Mouse (Mus musculus): ENCODE measurements around the gene Clrn1.
"Not testable (repeated sequence)": the region's sequence is repeated elsewhere in the genome, so short reads cannot be mapped to it uniquely, and the experiment has no call there.

The Clrn1 gene

DNA sequence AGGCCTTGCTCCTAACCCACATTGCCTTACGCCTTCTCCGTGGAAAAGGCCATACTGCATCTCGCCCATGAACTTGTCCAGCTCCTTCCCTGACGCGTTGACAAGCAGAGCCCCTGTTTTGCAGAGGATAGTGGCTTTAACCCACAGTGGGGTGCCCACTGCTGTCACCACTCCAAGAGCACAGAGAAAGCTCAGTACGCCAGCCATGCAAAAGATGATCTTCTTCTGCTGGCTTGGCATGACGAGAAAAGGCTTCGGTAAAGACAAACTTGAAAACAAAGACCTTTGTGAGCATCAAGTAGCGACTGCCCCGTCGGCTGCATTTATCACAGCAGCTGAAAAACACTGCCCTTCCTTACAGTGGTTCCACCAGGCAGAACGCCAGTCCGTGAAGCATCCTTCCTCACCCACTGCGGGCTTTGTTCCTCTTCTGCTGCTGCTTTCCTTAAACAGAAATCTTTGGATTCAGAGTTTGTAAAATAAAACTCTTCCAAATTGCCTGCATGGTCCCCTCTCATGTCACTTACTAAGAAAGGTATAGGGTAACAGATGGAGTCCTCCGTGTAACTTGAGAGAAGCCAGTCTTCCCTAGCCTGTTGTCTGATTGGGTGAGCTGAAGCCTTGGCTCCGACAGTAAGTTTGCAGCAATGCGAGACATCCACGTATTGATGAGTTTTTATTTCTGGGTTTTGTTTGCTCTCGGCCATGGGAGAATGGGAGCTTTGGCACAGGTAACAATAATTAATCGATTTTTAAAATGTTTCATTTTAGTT, at the start of gene Clrn1:
TSS of gene Clrn1 (minus strand) at position 540 of the 773 bp plus-strand sequence.
- DNase-seq: no peak

- no peak for DNase-seq
Measured at GRCm38 (mm10) chr3:58924027-58924426, 38.9 kb upstream of the Clrn1 start.

DNA sequence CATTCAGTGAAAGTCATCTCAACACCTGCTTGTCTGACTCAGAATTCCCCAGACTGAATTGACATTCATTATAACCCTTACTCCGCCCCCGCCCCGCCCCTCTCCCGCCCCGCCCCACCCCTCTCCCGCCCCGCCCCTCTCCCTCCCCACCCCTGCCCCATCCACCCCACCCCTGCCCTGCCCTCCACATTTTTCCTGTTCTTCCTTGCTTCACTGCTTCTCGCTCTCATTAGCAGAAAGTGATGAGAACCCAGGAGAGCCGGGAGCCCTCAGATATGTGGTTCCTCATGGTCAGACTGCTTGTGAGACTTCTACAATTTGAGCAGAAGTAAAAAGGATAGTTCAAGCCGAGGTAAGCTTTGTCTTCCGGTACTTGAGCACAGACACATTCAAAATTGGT, 38.0 kb upstream of the Clrn1 start:
- no peak for DNase-seq

- no peak for DNase-seq
Measured at GRCm38 (mm10) chr3:58922636-58923035, 37.5 kb upstream of the Clrn1 start.

- DNase-seq: no peak
Measured at GRCm38 (mm10) chr3:58921316-58921715, 36.2 kb upstream of the Clrn1 start.

DNA sequence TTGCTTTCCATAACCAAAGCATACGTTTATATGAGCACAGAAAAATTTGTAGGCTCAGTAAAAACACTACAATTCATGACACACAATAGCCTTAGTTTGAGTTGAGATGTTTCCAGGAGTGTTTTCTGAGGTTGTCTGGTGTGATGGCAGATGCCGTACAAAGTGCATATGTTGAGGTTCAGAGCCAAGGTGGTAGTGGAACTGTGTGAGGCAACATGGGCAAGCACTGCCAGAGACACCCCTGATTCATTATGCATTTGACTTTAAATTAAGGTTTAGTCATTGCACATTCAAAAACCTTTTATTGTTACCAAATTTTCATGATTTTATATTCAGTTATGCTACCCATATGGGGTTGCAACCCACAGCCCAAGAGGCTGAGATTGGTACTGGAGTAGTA, 19.5 kb upstream of the Clrn1 start:
- DNase-seq: no peak

GRCm38 (mm10) chr3:58902051-58902758, 17.1 kb upstream of the Clrn1 start:
- no peak for DNase-seq

- no peak for DNase-seq
Measured at GRCm38 (mm10) chr3:58895131-58895530, 10.0 kb upstream of the Clrn1 start.

GRCm38 (mm10) chr3:58894529-58894928, 9.4 kb upstream of the Clrn1 start:
- no peak for DNase-seq

DNA sequence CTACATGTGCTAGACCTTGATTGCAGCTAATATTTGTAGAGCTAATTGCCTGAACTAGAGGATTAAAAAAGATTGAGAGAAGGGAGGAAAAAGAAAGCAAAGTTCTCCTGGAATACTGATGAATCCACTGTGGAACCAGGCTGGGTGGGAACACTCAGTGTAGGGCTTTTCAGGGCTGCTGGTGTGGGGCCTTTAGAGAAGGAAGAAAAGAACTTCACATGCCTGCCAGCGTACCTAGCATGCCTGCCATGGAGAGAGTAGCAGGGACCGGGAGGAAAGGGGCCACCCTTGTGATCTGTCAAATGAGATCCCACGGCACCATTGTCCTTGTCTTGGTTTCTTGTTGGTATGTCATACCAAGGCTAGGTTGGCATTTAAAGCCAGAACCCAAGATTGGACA, 4.5 kb upstream of the Clrn1 start:
- no peak for DNase-seq

DNA sequence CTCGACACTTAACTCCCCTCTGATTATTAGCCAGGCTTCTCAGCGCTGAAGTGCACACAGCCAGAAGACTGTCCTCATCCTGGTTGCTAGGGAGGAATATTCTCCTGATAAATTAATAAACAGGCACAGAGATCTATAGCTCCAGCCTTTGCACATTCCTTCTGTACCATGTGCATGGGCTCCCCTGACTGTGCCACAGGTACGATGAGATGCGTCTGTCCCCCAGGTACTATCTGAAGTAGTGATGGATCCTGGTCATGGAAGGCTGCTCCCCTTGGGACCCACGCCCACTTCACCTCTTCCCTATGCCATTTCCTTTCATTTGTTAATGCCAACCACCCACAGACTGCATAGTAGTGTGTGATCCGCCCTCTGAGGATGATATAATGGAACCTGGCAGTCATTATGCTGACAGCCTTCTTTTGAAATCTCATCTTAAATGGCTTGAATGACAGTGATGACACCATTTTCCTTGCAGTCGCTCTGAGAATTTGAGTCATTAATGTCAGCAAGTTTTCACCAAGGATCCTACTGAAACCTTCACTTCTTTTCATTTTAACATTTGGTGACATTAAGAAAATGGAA, 3.1 kb upstream of the Clrn1 start:
- DNase-seq: no peak

DNA sequence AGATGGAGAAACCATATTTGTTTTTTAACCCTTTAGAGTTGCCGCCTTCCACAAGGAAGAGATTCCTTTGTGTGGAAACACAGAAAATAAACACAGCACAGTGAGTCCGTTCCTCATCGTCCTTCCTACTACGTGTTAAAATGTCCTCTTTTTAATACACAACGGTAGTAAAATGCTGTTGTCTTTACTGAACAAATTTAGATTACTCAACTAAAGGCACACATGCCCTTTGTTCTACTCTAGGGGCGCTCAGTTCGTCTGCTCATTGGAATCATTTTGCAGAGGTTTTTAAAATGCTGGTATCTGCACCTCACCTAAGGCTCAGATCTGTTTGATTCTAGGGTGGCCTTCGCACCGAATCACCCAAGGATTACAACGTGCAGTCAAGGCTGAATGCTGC, 2.6 kb upstream of the Clrn1 start:
- DNase-seq: no peak

GRCm38 (mm10) chr3:58883511-58883907, 1.6 kb downstream of the Clrn1 start:
- DNase-seq: no peak

DNA sequence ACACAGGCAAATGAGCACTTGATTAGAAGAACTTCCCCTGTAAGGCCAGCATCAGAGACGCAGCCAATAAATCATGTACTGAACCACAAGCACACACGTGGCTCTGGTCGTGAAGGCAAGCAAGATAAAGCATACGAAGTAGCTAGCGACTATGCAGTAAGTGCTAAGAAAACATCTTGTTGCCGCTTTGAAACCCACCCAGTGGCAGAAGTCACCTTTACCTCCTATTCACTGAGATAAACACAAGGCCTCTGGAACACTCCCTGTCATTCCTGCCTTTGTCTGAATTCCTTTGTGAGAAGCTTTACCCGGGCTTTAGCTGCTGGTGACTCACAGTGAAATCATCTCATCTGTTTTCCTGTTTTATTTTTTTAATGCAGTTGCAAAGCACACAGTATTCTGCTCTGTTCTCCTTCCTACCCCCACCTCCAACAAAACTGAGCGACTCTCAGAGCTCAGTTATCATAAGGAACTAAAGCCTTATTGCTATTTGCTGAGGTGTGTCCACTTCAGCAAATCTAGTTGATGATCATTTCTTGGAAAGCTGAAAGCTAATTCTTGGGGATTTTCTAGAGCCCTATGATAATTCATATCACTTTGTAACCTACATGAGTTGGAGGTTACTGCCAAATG, 2.1 kb downstream of the Clrn1 start:
- DNase-seq: no peak

DNA sequence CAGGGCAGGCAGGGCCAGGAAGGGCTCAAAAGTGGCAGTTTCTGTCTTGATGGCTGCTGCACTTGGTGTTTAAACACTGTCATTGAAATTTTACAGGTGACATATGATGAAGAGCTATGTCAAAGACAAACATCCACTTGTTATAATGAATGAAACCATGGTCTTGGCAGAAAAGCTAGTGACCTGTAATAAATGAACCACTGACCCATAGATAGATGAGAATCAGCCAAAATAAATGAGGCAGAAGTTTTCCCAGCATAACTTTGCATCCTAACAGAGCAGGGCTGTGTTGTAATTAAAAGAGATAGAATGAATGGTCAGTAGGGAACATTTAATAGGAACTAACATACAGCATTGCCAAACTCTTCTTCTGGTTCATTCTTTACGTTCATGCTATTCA, 4.1 kb downstream of the Clrn1 start:
- no peak for DNase-seq

DNA sequence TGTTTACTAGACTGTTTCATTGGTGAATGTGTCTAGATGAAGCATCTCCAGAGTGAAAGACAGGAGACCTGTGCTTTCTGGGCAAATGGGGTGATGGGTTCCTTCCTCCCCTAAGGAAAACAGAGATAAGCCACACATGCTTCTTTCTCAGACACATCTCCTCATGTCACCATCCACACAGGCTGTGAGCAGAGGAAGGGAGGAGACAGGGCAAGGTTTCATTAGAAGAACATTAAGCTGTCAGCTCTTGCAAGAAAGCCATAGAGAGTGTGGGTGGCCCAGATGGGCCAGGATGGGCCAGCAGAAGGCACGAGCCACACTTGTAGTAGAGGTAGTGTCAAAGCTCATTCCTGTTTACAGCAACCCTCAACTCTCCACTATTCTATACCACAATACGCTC, 5.0 kb downstream of the Clrn1 start:
- no peak for DNase-seq

DNA sequence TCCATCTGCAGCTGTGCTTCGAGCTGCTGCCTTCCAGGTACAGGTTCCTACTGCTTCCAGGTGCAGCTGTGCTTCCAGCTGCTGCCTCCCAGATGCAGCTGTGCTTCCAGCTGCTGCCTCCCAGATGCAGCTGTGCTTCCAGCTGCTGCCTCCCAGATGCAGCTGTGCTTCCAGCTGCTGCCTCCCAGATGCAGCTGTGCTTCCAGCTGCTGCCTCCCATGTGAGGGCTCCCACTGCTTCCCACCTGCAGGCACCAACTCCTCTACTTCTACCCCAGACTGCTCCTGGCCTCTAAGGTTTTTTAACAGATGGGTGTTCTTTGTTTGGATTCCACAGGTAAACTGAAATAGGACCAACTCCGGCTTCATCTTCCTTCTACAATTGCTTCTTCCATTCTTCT, 13.3 kb downstream of the Clrn1 start:
- not testable (repeated sequence) for DNase-seq

DNA sequence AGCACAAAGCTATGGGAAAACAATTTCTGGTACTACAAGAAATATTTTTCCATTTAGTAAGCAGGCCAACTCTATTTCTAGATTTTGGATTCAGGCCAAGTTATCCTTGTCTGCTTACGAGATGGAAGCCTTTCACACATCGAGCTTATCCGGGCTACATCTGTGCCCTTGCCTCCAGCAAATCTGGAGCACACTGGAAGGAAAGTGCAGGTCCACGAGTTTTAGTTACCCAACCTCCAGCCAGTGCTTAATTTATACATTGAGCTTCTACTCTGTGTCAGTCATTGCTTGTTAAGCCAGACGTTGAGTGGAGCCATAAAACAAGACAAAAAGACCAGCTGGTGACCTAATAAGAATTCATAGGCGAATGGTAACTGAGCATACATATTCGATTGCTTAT, 19.4 kb downstream of the Clrn1 start:
- DNase-seq: no peak

DNA sequence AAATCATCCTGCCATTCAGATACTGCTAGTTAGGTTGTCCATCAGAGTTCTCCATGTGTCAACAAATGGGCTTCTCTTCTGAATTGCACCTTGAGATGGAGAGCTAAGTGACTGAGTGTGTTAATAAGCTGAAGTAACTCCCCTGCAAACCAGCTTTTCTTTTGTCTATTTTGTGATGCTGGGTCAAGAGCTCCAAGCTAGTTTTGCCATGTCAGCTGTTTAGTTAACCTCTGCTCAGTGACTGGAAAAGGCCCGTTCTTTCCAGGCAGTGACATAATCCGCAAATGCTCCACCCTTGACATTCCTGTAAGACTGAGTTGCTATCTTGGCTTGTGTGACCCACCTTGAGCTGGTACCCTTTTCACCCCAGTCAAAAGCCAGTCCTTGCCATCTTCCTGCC, 22.2 kb downstream of the Clrn1 start:
- no peak for DNase-seq

DNA sequence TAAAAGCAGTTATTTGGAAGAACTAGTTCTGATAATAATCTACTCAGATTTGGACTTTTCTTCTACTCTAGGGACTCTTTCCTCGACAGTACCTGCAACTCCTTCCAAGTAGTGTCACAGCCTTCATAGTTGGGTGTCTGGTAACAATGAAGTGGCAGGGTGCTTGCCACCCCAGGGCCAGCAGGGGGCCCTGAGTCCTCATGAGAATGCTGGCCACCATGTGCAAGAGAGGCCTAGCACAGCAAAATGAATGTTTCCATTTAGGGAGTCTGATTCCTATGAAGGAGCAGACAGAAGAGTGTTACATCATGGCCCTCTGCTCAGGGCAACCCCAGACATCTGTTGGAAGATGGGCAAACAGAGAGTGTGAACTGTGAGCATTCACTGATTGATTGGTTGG, 41.7 kb downstream of the Clrn1 start:
- DNase-seq: no peak

- DNase-seq: no peak
Measured at GRCm38 (mm10) chr3:58833442-58834160, 51.5 kb downstream of the Clrn1 start.

- no peak for DNase-seq
Measured at GRCm38 (mm10) chr3:58832888-58833287, 52.3 kb downstream of the Clrn1 start.

GRCm38 (mm10) chr3:58831586-58831985, 53.6 kb downstream of the Clrn1 start:
- DNase-seq: no peak
